Mouse (Mus musculus) layer of hippocampus, adult 9-11 months (tissue): ENCODE results near the gene Ift122.
"Not testable (repeated sequence)": the region's sequence is repeated elsewhere in the genome, so short reads cannot be mapped to it uniquely, and the experiment has no call there.

Experiments used
- DNase-seq: peaks from one replicate; pipeline ENCODE4 v3.0.0; 2022

Ift122 gene

GRCm38 (mm10) chr6:115846640-115847411 is 6.4 kb upstream of the Ift122 start:
- DNase-seq: peak; percentile 51

- no peak for DNase-seq
These were observed 4.5 kb upstream of the Ift122 start for GRCm38 (mm10) chr6:115848598-115849304.

GRCm38 (mm10) chr6:115852446-115853090 is 702 bp upstream of the Ift122 start:
- DNase-seq: no peak

- no peak for DNase-seq
These were observed 715 bp downstream of the Ift122 start for GRCm38 (mm10) chr6:115853985-115854384.

- no peak for DNase-seq
These were observed 1.2 kb downstream of the Ift122 start for GRCm38 (mm10) chr6:115854432-115854831.

- peak; percentile 68 for DNase-seq
These were observed 2.6 kb downstream of the Ift122 start for GRCm38 (mm10) chr6:115855733-115856360.

- DNase-seq: no peak
These were observed 3.1 kb downstream of the Ift122 start for GRCm38 (mm10) chr6:115856361-115856745.

GRCm38 (mm10) chr6:115859258-115859657 is 6.0 kb downstream of the Ift122 start:
- DNase-seq: no peak

- DNase-seq: no peak
These were observed 6.8 kb downstream of the Ift122 start for GRCm38 (mm10) chr6:115860027-115860556.

- DNase-seq: peak; percentile 68
These were observed 10.1 kb downstream of the Ift122 start for GRCm38 (mm10) chr6:115863340-115863841.

- DNase-seq: no peak
These were observed 12.0 kb downstream of the Ift122 start for GRCm38 (mm10) chr6:115865246-115865645.

GRCm38 (mm10) chr6:115867157-115867556 is 13.9 kb downstream of the Ift122 start:
- DNase-seq: not testable (repeated sequence)

GRCm38 (mm10) chr6:115871318-115871717 is 18.0 kb downstream of the Ift122 start:
- DNase-seq: not testable (repeated sequence)

GRCm38 (mm10) chr6:115877239-115877638 is 24.0 kb downstream of the Ift122 start:
- no peak for DNase-seq

- no peak for DNase-seq
These were observed 25.4 kb downstream of the Ift122 start for GRCm38 (mm10) chr6:115878694-115879093.

- no peak for DNase-seq
These were observed 26.5 kb downstream of the Ift122 start for GRCm38 (mm10) chr6:115879736-115880135.

GRCm38 (mm10) chr6:115880751-115881150 is 27.5 kb downstream of the Ift122 start:
- no peak for DNase-seq

- no peak for DNase-seq
These were observed 30.7 kb downstream of the Ift122 start for GRCm38 (mm10) chr6:115884018-115884417.

- DNase-seq: no peak
These were observed 33.6 kb downstream of the Ift122 start for GRCm38 (mm10) chr6:115886894-115887293.

- DNase-seq: no peak
These were observed 35.0 kb downstream of the Ift122 start for GRCm38 (mm10) chr6:115888296-115888695.

- DNase-seq: no peak
These were observed 37.3 kb downstream of the Ift122 start for GRCm38 (mm10) chr6:115890601-115891000.

GRCm38 (mm10) chr6:115891061-115891460 is 37.8 kb downstream of the Ift122 start:
- DNase-seq: peak; percentile 67
